Mouse (Mus musculus) urinary bladder, adult 2 months (tissue): ENCODE measurements around the gene Rhebl1. TPM values are rescaled to one million over a fixed set of nuclear protein-coding genes. Genes with fewer than 3 reads are reported as not detected.

Experiments used
- polyA plus RNA-seq: library from polyadenylated mRNA; depleted of rRNA; stranded (reverse); fragments of >200 nt; gene quantifications from 2 replicates; pipeline ENCODE4 v1.2.3, GENCODE M21; 2012; rRNA removed

Gene Rhebl1
- polyA plus RNA-seq, 1 experiment, result 12.4 TPM

Other genes starting within 250 kb of the Rhebl1 start
- gene Ddx23, start 231.6 kb downstream of the Rhebl1 start, polyA plus RNA-seq, result 34.0 and 45.1 TPM in 2 replicates
- gene Rnd1, start 217.1 kb downstream of the Rhebl1 start, polyA plus RNA-seq, result 2.1 and 3.0 TPM in 2 replicates
- 3.1 and 4.5 TPM in 2 replicates for gene Ccdc65, start 186.3 kb downstream of the Rhebl1 start, polyA plus RNA-seq
- gene Fkbp11, start 166.3 kb downstream of the Rhebl1 start, polyA plus RNA-seq, result 11.7 and 15.9 TPM in 2 replicates
- 74.0 and 79.1 TPM in 2 replicates for gene Arf3, start 131.3 kb downstream of the Rhebl1 start, polyA plus RNA-seq
- 4.0 and 6.8 TPM in 2 replicates for gene Wnt10b, start 116.4 kb downstream of the Rhebl1 start, polyA plus RNA-seq
- 0.04 and 0.09 TPM in 2 replicates for gene Wnt1, start 104.7 kb downstream of the Rhebl1 start, polyA plus RNA-seq
- 0.04 and 0.08 TPM in 2 replicates for gene Ddn, start 85.0 kb downstream of the Rhebl1 start, polyA plus RNA-seq
- gene Prkag1, start 63.0 kb downstream of the Rhebl1 start, polyA plus RNA-seq, result 83.1 and 89.5 TPM in 2 replicates
- 25.7 and 39.0 TPM in 2 replicates for gene Kmt2d, start 23.3 kb downstream of the Rhebl1 start, polyA plus RNA-seq
- gene Dhh, start 4.0 kb upstream of the Rhebl1 start, polyA plus RNA-seq, result 1.7 and 1.9 TPM in 2 replicates
- 32.8 and 43.4 TPM in 2 replicates for gene Lmbr1l, start 23.7 kb upstream of the Rhebl1 start, polyA plus RNA-seq
- gene Tuba1b, start 40.0 kb upstream of the Rhebl1 start, polyA plus RNA-seq, result 677 and 758 TPM in 2 replicates
- gene Gm49450, start 59.0 kb upstream of the Rhebl1 start, polyA plus RNA-seq, result 0.30 and 0.38 TPM in 2 replicates
- 279 and 332 TPM in 2 replicates for gene Tuba1a, start 59.2 kb upstream of the Rhebl1 start, polyA plus RNA-seq
- gene Tuba1c, start 135.4 kb upstream of the Rhebl1 start, polyA plus RNA-seq, result 94.8 and 129 TPM in 2 replicates
- 6.4 and 7.1 TPM in 2 replicates for gene Prph, start 160.6 kb upstream of the Rhebl1 start, polyA plus RNA-seq
- 0.78 and 1.5 TPM in 2 replicates for gene Troap, start 180.0 kb upstream of the Rhebl1 start, polyA plus RNA-seq
- not detected in 2 replicates for gene C1ql4, start 193.3 kb upstream of the Rhebl1 start, polyA plus RNA-seq
- 0.10 TPM in 1 of 2 replicates, not detected in the other for gene Dnajc22, start 198.6 kb upstream of the Rhebl1 start, polyA plus RNA-seq
- 14.2 and 14.3 TPM in 2 replicates for gene Spats2, start 231.4 kb upstream of the Rhebl1 start, polyA plus RNA-seq